In the genomic region with DNA sequence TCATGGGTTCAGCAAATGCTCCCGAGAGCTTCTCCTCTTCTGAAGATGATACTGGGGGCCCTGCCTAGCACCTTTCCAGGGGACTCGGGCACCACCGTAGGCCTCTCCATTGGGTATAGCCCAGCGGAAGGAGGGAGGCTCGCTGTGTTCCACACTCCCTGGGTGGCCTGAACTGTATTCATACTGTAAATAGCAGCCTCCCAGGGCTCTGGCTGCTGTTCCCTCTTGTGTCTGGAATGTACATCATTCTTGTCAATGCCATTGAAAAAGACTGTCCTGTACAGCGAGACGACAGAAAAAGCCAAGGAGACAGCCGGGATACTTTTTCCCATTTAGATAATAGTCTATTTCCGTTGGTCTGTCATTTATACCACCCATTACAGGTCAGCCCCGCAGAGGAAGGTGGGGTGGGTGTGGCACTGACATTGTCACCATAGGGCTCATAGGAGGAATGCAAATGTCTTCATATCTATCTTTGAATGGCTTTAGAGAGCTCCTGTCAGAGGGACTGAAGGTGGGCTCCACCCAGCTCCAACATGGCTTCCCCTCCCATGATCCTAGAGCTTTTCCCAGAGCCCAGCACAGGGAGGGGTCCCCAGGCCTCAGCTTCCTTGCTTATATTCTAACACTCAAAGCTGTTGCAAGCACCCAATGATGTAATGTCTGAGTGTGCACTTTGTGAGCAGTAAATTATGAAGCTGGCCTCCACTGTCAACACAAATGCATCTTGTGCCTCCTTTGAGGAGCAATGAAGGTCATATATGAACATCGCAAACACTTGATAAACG, we compare ENCODE assay signal across 10 mouse cellular contexts. TPM values are rescaled to one million over a fixed set of nuclear protein-coding genes. Genes with fewer than 3 reads are reported as not detected.
DNase-seq lines count a peak whose midpoint lies in the region; ATAC-seq and TF ChIP-seq lines count a peak whose summit lies in the region.
"Had no signal": no experiment of that assay in that cellular context is flagged by ENCODE, and none has a peak within 500 bp of the region (broad histone marks: within the 10 kb centered on the region; RNA-seq: fewer than 3 reads in every experiment).

No protein-coding gene starts in this region.

- H3K79me2 ChIP-seq in MEL (ENCODE audit: control insufficient read depth, insufficient read depth, low read length, poor library complexity) = peaks cover 33% of the 10 kb centered on the region

- no peak overlapping the region for H3K4me2 ChIP-seq in hindbrain, embryonic 16.5 days (ENCODE audit: low read length)
- H3K4me2 ChIP-seq in liver, embryonic 12.5 days = peak overlapping the region; percentile 55
- H3K4me2 ChIP-seq: midbrain, embryonic 12.5 days had no signal

- 68% methylated on average over 12 of the region's 12 CpGs for WGBS in hindbrain, embryonic 16.5 days
- 92% methylated on average over 12 of the region's 12 CpGs for WGBS in hindbrain, embryonic 10.5 days
- 54% methylated on average over 12 of the region's 12 CpGs for WGBS in liver, embryonic 12.5 days (ENCODE audit: insufficient replicate concordance)

- TF ChIP-seq POLR2A in ES-Bruce4 (IDR thresholded peaks at IDR 0.05; ENCODE audit: insufficient read depth, low read length) (no peak), MEL (IDR thresholded peaks at IDR 0.05; ENCODE audit: control insufficient read depth in 1 of 2, insufficient read depth in 1 of 2, low read depth in 1 of 2, low read length in 2 of 2, poor library complexity in 1 of 2) (no peak)

- TF ChIP-seq CTCF in ES-Bruce4 (IDR thresholded peaks at IDR 0.05; ENCODE audit: low read depth, low read length) = no peak
- no peak for TF ChIP-seq CTCF in MEL (IDR thresholded peaks at IDR 0.05 in 2 of 3, conservative IDR thresholded peaks at IDR 0.05 in 1 of 3; ENCODE audit: control insufficient read depth in 1 of 3, insufficient read depth in 1 of 3, low read depth in 2 of 3, low read length in 3 of 3, poor library complexity in 1 of 3, severe bottlenecking in 1 of 3)

- H3K9me3 ChIP-seq in hindbrain, embryonic 16.5 days (ENCODE audit: control insufficient read depth, low read length) = no peaks in the 10 kb centered on the region
- H3K9me3 ChIP-seq in hindbrain, embryonic 10.5 days = no peaks in the 10 kb centered on the region
- H3K9me3 ChIP-seq in ES-Bruce4 (replicated peaks; ENCODE audit: control insufficient read depth, insufficient read depth, low read length, poor library complexity, severe bottlenecking) (no peaks in the 10 kb centered on the region), MEL (replicated peaks; ENCODE audit: insufficient read depth, low read length) (no peaks in the 10 kb centered on the region)
- H3K9me3 ChIP-seq in liver, embryonic 12.5 days (replicated peaks) = no peaks in the 10 kb centered on the region
- H3K9me3 ChIP-seq: midbrain, embryonic 12.5 days had no signal

- H3K27me3 ChIP-seq in hindbrain, embryonic 16.5 days (replicated peaks; ENCODE audit: control insufficient read depth, insufficient read depth, low read length) = no peaks in the 10 kb centered on the region
- H3K27me3 ChIP-seq in hindbrain, embryonic 10.5 days (ENCODE audit: insufficient read depth, poor library complexity, severe bottlenecking) = no peaks in the 10 kb centered on the region
- H3K27me3 ChIP-seq in ES-Bruce4 (ENCODE audit: control insufficient read depth, insufficient read depth, low read length, poor library complexity, severe bottlenecking) (no peaks in the 10 kb centered on the region), MEL (ENCODE audit: control insufficient read depth in 1 of 2, insufficient read depth in 2 of 2, low read length in 2 of 2) (no peaks in the 10 kb centered on the region)
- H3K27me3 ChIP-seq in liver, embryonic 12.5 days (replicated peaks) = no peaks in the 10 kb centered on the region
- H3K27me3 ChIP-seq: midbrain, embryonic 12.5 days had no signal

- H3K36me3 ChIP-seq in hindbrain, embryonic 16.5 days (ENCODE audit: control insufficient read depth, insufficient read depth, low read length) = no peaks in the 10 kb centered on the region
- peaks cover 29% of the 10 kb centered on the region for H3K36me3 ChIP-seq in hindbrain, embryonic 10.5 days
- H3K36me3 ChIP-seq in ES-Bruce4 (ENCODE audit: control insufficient read depth, insufficient read depth, low read length, poor library complexity, severe bottlenecking) (no peaks in the 10 kb centered on the region), MEL (ENCODE audit: control insufficient read depth in 1 of 2, insufficient read depth in 2 of 2, low read length in 2 of 2) (peaks cover 0 to 43% of the 10 kb centered on the region in 2 experiments; a peak in 2 of 4 replicates)
- peaks cover 12% of the 10 kb centered on the region; the same call in 1 of the 2 replicates for H3K36me3 ChIP-seq in liver, embryonic 12.5 days
- H3K36me3 ChIP-seq: midbrain, embryonic 12.5 days had no signal

- H3K27ac ChIP-seq in hindbrain, embryonic 16.5 days (ENCODE audit: low read depth, low read length) = peak overlapping the region; percentile 8; the same call in 1 of the 2 replicates
- H3K27ac ChIP-seq in hindbrain, embryonic 10.5 days = no peak overlapping the region
- H3K27ac ChIP-seq in ES-Bruce4 (ENCODE audit: insufficient read depth, low read length) (0 out of 2 replicates have a peak overlapping the region, but pooled peaks have one; percentile 36), MEL (ENCODE audit: control insufficient read depth, low read depth, low read length) (peak overlapping the region; percentile 32)
- H3K27ac ChIP-seq in liver, embryonic 12.5 days = peak overlapping the region; percentile 83
- H3K27ac ChIP-seq: midbrain, embryonic 12.5 days had no signal

- no peak for TF ChIP-seq EP300 in ES-Bruce4 (IDR thresholded peaks at IDR 0.05; ENCODE audit: insufficient read depth, low read depth, low read length)
- TF ChIP-seq EP300 in MEL (IDR thresholded peaks at IDR 0.05; ENCODE audit: low read depth in 1 of 2, low read length in 2 of 2) = no peak

- no peak for TF ChIP-seq RAD21 in MEL (IDR thresholded peaks at IDR 0.05; ENCODE audit: low read depth, low read length)

- no peak for DNase-seq in hindbrain, embryonic 10.5 days (ENCODE audit: low spot score)
- peak; percentile 38 for DNase-seq in MEL (ENCODE audit: low read depth, low spot score)
- DNase-seq in urinary bladder, postnatal 36 days (ENCODE audit: low spot score in 2 of 2) = no peak
- no peak for DNase-seq in frontal cortex, postnatal 10 days (ENCODE audit: low spot score in 2 of 2)
- no peak for DNase-seq in testis, postnatal 10 days (ENCODE audit: low spot score)
- DNase-seq: gastrocnemius, postnatal 14 days had no signal

- no peak overlapping the region for H3K9ac ChIP-seq in hindbrain, embryonic 16.5 days (ENCODE audit: low read depth, low read length)
- H3K9ac ChIP-seq in ES-Bruce4 (ENCODE audit: low read depth, poor library complexity, severe bottlenecking) = no peak overlapping the region
- H3K9ac ChIP-seq in MEL (ENCODE audit: control insufficient read depth, low read depth, low read length, poor library complexity, severe bottlenecking) = no peak overlapping the region
- peak overlapping the region; percentile 43 for H3K9ac ChIP-seq in liver, embryonic 12.5 days
- H3K9ac ChIP-seq: midbrain, embryonic 12.5 days had no signal

- no peak overlapping the region for H3K4me3 ChIP-seq in hindbrain, embryonic 16.5 days (ENCODE audit: low read length)
- H3K4me3 ChIP-seq in hindbrain, embryonic 10.5 days = no peak overlapping the region
- H3K4me3 ChIP-seq in ES-Bruce4 (ENCODE audit: low read depth, low read length) (no peak overlapping the region), MEL (ENCODE audit: control insufficient read depth in 1 of 2, insufficient read depth in 1 of 2, low read depth in 2 of 2, low read length in 2 of 2) (no peak overlapping the region)
- H3K4me3 ChIP-seq in liver, embryonic 12.5 days = no peak overlapping the region
- H3K4me3 ChIP-seq: midbrain, embryonic 12.5 days had no signal

- ATAC-seq in hindbrain, embryonic 16.5 days = no peak
- ATAC-seq in liver, embryonic 12.5 days = peak; percentile 74

- peaks cover 30% of the 10 kb centered on the region for H3K4me1 ChIP-seq in hindbrain, embryonic 16.5 days (ENCODE audit: control insufficient read depth, insufficient read depth, low read depth, low read length)
- H3K4me1 ChIP-seq in hindbrain, embryonic 10.5 days (replicated peaks) = peaks cover 31% of the 10 kb centered on the region
- H3K4me1 ChIP-seq in ES-Bruce4 (ENCODE audit: control insufficient read depth, insufficient read depth, low read length) (peaks cover 12% of the 10 kb centered on the region), MEL (ENCODE audit: control insufficient read depth in 1 of 2, insufficient read depth in 2 of 2, low read length in 2 of 2) (peaks cover 24 to 45% of the 10 kb centered on the region in 2 experiments)
- peaks cover 98% of the 10 kb centered on the region for H3K4me1 ChIP-seq in liver, embryonic 12.5 days

TF ChIP-seq in MEL, 35 proteins besides CTCF, POLR2A, EP300 and RAD21:
- TF ChIP-seq BHLHE40 (IDR thresholded peaks at IDR 0.05; ENCODE audit: borderline replicate concordance, low read depth, low read length) = no peak
- no peak for TF ChIP-seq ZC3H11A (IDR thresholded peaks at IDR 0.05; ENCODE audit: low read depth, low read length)
- no peak for TF ChIP-seq POLR2AphosphoS2 (IDR thresholded peaks at IDR 0.05; ENCODE audit: low read length)
- no peak for TF ChIP-seq MAFK (IDR thresholded peaks at IDR 0.05; ENCODE audit: borderline replicate concordance, low read depth, low read length)

RNA-seq across cellular contexts. Expression of gene Abhd2, which starts 10.1 kb away (rescaled TPM):
- 16.3 and 21.4 TPM in 2 replicates for polyA plus RNA-seq in hindbrain, embryonic 16.5 days (2015; fragmentation: Nextera tagmentation; extraction: Ambion mirVana)
- polyA plus RNA-seq in hindbrain, embryonic 10.5 days (2016; fragmentation: Nextera tagmentation; extraction: Ambion mirVana) = 8.0 and 10.1 TPM in 2 replicates
- 37.4 and 38.6 TPM in 2 replicates for polyA plus RNA-seq in ES-Bruce4 (2011; ENCODE audit: insufficient read depth, insufficient read length, low read depth, missing spikeins)
- total RNA-seq in MEL (2012; rRNA removed) = 13.6 and 13.7 TPM in 2 replicates
- polyA plus RNA-seq in MEL (2012; ENCODE audit: insufficient read depth in 1 of 2, insufficient read length in 2 of 2, low read depth in 1 of 2, low replicate concordance in 2 of 2, missing spikeins in 1 of 2) = 10 to 100 TPM in 1 of 2 experiments, not detected in 1; 32.0 TPM
- 9.6 and 10.5 TPM in 2 replicates for polyA plus RNA-seq in liver, embryonic 12.5 days (2016; fragmentation: Nextera tagmentation; extraction: Ambion mirVana)
